Mouse (Mus musculus) mouse embryonic stem cell (cell line): ENCODE measurements around the gene Mmp21.

ENCODE experiments used
- in situ Hi-C, 2 experiments: fragments of 300-500 bp; cut with MboI; formaldehyde crosslinking; loops; 1 replicate in 1 of 2; 3 replicates in 1 of 2; pipeline ENCODE4 v1.14.3; 2019 to 2020; ENCODE audit warnings: low sequenced_read_pairs in 2 of 2, low pct_unique_long_range_greater_than_20kb in 1 of 2, mixed read lengths in 1 of 2; ENCODE audit not compliant: unreplicated experiment in 1 of 2

Mmp21 gene

DNA sequence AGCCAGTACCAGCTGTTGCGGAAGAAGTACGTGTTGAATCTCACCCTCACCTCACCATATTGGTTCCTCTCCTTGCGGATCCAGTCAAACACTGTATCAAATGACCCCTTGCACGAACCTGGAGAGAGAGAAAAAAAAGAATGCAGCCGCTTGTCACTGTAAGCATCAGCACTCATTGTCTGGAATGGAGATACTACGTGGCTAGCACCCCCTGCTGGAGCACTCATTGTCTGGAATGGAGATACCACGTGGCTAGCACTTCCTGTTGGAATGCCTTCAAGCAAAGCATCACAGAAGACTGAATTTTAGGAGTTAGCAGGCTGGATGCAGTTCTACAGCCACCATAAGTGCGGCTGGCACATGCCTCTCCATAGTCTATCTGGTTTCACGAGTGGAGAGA lies 3.9 kb downstream of the Mmp21 start:
- in situ Hi-C loops = no loop called here

DNA sequence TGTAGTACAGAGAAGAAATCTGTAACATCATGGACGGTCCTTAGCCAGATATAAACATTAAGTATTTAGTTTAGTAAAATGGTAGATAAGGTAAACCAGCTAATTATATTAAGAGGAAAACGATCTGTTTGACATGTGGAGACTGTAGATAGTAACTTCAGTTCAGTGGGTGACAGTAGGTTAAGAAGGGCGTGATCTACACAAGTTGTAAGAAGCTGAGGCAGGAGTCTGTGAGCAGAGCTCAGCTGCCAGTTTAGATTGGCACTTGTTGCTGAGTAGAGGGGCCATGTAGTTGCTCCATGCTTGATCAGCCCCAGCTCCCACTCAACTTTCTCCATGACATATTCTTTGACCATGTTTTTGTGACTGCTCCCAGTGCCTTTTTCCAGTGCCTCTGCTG lies 9.0 kb downstream of the Mmp21 start:
- in situ Hi-C loops = no loop called here

DNA sequence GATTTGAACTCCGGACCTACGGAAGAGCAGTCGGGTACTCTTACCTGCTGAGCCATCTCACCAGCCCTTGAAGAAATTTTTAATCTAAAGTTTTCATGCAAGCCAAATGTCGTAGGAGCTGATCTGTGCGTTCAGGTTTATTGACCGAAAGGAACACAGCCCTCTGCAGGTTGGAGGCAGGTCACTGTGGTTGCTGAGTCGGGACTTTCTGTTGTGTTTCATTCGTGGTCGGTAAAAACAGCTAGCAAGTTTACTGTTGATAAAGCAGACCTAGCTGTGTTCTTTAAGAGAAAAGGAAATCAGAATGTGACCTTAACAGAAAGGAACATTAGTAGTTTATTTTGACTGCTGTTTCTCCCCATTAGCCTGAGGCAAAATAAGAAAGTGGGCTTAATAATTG lies 9.9 kb downstream of the Mmp21 start:
- in situ Hi-C loops = no loop called here

DNA sequence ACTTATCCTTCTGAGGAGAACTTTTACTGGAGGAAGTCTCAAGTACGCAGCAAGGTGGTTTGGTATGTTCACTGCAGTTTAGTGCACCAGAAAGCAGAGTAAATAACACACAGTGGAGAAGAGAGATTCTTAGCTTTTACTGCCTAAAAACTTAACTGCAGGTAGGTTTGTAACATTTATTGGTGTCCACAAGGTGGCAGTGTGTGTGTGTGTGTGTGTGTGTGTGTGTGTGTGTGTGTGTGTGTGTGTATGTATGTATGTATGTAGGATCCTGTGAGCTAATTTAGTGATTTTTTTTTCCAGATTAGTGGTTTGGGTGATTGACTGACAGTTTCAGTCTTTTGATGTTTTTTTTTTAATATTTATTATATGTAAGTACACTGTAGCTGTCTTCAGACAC lies 10.8 kb downstream of the Mmp21 start:
- in situ Hi-C loops = no loop called here

DNA sequence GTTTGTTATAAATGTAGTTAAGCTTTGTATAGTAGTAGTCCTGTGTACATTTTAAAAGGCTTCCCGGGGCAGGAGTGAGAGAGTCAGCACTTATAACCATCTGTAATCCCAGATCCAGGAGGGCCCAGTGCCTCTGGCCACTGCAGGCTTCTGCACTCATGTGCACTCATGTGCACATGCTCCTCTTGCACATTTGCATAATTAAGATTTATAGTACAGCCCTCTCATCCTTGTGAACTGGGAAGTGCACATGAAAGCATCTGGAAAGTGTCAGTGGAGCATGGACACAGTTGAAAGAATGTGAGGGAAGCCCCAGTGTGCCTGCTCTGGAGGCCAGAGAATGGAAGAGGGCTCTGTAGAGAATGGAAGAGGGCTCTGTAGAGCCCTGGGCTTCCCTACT lies 17.4 kb downstream of the Mmp21 start:
- in situ Hi-C loops = no loop called here

DNA sequence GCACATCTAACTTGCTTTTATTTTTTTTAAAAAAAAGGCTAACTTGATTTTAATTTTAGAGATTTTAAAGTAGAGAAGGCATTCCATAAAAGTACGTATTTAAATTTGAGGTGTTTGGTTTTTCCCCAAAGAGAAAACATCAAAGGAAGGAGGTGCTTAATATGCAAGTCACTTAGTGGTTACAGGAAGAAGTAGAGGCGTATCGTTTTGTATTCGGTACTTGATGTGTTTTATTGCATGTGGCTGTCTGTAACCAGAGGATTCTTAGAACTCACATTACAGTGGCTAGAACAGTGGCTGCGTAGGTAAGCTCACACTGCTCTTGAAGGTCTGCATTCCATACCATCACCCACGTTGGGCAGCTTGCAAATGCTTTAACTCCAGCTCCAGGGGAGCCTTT lies 34.1 kb downstream of the Mmp21 start:
- in situ Hi-C loops = no loop called here

DNA sequence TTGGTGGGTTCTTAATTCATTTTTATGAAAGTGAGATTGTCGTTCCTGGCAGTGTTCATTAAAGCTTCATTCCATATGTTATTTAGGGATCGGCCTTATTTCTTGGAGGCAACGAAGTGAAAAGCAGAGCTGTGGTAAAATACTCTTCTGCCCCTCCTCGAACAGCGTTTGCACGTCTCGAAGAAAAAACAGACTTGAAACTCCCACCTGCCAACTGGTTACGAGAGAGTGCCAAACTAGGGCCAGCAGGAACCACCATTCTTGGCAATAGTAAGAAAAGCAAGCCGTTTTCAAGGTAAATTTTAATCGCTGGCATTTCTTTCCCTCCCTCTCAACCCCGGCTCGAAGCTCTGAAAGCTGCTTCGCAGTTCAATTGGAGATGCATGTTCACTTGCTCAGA lies 41.0 kb downstream of the Mmp21 start:
- in situ Hi-C loops = loop anchor here in 1 of 2 experiments (10.0 kb wide), 1 partner anchor 134 kb away; no protein-coding TSS in a partner anchor

DNA sequence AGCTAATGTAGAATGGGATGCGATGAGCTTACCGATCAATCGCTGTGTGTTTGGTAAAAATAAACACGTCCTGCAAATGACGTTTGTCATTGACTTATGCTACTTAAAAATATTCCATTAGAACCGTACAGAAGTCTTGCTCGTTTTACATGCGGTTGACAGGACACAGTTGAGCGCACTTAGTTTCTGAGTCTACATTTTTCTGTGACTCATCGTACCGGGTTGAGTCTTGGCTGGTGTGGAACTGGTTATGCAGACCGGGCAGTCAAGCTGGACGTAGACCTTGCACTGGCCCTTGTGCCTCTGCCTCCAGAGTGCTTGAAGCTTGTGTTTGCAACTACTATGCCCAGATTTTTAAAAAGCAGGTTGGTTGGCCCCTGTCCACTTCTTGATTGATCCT lies 41.6 kb downstream of the Mmp21 start:
- in situ Hi-C loops = loop anchor here in 1 of 2 experiments (10.0 kb wide), 1 partner anchor 134 kb away; no protein-coding TSS in a partner anchor

DNA sequence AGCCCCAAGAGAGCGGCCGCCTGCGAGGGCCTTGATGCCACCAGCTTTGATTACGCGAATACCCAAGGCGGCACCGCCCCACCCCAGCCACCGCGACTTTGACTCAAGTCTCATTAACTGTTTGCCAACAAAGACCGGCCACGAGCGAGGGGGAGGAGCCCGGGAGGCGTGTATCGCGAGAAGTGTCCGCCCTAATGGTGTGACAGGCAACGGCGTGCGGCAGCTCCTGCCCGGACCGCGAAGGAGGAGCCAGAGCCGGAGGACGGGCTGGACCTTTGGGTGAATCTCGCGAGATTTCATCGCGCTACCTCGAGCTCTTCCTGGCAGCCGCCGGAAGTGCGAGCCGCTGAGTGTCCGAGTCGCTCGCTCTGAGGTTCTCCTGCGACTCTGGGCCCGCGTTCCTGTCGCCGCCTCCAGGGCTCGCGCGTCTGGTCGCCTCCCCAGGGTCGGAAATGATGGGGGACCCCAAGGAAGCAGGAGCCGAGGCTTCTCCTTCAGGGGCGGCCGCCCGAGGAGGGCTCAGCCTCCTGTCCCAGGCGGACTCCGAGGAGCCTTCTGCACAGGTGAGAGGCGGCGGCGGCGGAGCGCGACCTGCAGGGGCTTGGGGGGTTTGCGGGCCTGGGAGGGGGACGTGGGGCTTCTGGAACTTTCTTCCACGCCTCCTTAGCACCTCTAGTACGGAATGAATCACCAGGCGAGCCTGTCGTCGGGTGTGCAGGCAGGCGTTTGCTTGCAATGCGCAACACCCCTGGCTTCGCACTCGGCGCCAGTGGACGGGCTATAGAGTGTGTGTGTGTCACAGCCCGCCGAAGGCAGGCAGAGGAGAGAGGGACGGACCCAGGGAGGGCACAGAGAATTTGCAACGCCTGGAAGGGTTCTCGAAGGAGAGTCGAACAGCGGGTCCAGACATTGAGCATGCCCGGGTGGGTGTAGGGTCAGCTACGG lies 42.2 kb downstream of the Mmp21 start, which contains the start of gene Edrf1:
TSS of gene Edrf1 (plus strand) at position 183 of the 945 bp plus-strand sequence.
- in situ Hi-C loops = loop anchor here in 1 of 2 experiments (10.0 kb wide), 1 partner anchor 133 kb away; no protein-coding TSS in a partner anchor

DNA sequence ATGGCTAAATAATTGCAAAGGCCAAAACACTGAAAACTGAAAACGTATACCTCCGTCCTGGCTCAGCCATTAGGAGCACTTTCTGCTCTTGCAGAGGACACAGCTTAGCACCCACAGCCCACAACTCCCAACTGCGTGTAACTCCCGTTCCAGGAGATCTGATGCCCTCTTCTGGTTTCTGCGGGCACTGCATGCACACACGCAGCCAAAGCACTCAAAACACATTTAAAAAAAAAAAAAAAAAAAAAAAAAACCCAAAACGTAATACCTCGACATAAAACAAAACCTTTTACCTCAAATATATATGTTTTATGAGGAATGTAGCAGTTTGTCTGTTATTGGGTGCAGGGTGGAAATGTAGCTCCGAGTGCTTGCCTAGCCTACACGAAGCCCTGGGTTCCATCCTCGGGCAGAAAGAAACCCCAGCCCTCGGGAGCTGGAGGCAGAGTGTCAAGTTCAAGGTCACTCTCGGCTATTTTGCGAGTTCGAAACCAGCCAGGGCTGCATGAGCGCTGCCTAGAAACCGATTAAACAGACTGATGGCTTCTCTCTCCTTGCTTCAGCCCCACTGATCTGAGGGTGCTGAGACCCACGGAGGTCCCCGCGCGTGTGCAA lies 43.0 kb downstream of the Mmp21 start:
- in situ Hi-C loops = loop anchor here in 1 of 2 experiments (10.0 kb wide), 1 partner anchor 132 kb away; no protein-coding TSS in a partner anchor

DNA sequence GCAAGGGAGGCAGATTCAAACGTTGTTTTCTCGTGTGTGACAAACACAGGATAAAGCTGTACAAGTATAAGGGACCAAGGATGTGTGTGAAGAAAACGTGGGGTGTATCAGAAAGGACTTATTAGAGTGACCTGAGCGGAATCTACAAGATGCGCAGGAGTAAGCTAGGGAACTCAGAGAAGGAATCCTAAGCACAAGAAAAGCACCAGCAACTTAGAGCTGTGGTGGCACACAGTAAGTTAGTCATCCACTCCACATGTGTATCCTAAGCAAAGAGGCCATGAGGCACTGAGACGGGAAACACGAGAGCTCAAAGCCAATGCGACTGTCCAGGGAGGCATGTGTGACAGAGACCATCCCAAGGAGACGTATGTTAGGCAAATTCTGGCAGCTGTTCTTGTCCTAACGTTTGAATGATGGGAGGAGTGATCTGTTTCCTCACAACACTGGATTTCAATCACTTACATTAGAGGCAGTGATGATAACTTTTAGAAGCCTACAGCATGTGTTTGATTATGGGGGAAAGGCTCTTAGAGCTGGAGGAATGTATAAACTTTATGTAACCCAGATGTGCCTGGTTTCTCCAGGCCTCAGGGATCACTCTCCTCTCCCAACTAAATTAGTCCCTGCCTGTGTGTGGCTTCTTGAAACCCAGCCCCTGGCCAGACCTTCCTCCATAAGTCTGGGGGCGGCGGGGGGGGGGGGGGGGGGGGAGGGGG lies 44.8 kb downstream of the Mmp21 start:
- in situ Hi-C loops = loop anchor here in 1 of 2 experiments (10.0 kb wide), 1 partner anchor 130 kb away; no protein-coding TSS in a partner anchor

DNA sequence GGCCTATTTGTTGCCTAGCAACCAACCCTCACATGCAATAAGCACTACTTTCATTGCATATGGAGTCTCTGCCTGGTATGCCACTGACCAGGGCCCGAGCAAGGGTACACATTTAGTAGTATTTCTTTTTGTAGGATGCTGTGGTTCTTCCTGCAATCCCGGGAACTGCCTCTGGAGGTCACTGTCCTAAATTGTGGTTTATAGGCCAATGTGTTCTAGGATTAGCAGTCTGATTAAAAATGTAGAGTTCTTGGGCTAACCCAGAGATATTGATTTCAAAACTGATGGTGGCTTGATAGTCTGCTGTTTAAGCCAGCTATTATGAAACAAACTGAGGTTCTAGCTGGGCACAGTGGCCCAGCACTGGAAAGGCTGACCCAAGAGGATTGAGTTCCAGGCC lies 47.4 kb downstream of the Mmp21 start:
- in situ Hi-C loops = loop anchor here in 1 of 2 experiments (10.0 kb wide), 1 partner anchor 128 kb away; no protein-coding TSS in a partner anchor

DNA sequence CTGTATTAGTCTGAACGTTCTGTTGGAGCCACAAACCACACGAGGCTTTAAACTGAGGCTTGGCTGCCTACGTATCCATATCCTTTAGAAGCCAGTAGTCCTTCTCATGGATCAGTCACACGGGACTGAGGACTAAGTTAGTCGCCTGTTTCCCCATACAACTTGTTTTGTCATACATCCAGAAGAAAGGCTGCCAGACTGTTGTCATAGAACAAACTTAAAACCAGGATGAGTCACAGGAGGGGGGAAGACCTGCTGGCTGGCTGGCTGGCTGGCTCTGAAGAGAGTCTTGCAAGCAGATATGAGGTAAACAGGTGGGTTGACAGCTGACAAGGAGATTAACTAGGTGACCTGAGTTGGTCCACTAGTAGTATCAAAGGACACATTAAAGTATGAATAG lies 49.0 kb downstream of the Mmp21 start:
- in situ Hi-C loops = loop anchor here in 1 of 2 experiments (10.0 kb wide), 1 partner anchor 126 kb away; no protein-coding TSS in a partner anchor

DNA sequence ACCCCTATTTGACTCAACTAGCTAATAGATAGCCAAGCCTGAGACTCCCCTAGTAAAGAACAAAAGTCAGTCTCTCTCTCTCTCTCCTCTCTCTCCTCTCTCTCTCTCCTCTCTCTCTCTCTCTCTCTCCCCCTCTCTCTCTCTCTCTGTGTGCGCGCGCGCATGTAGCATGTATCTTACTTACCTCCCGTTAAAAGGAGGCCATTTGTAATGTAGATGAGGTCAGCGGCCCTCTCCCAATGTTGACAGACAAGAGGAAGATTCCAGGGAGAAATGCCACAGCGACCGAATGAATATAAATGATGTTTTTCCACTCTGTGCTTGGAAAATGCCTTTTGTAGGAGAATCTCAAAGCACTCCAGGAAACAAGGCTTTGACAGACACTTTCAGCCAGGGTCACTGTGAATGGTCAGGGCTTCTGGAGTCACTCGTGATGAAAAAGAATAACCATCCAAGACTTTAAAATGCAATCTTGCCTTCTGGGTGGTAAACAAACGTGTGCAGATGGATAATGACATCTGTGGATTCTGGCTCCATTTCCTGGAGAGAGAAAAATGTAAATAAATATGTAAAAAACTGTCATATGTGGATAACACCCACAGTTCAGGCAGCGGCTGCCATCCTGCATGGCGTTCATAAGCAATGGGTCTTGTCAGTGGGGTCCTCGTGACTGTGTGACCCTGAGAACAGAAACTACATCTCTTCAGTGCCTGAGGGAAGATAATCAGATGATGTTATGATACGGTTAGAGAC lies 52.5 kb downstream of the Mmp21 start:
- in situ Hi-C loops = no loop called here
